Mouse (Mus musculus) A20 (cell line): ENCODE data around the gene Utrn.

Experiments
- DNase-seq: peaks from one replicate; pipeline ENCODE4 v3.0.0-alpha.2; 2011; ENCODE audit warnings: low read depth, low spot score

Gene Utrn

DNA sequence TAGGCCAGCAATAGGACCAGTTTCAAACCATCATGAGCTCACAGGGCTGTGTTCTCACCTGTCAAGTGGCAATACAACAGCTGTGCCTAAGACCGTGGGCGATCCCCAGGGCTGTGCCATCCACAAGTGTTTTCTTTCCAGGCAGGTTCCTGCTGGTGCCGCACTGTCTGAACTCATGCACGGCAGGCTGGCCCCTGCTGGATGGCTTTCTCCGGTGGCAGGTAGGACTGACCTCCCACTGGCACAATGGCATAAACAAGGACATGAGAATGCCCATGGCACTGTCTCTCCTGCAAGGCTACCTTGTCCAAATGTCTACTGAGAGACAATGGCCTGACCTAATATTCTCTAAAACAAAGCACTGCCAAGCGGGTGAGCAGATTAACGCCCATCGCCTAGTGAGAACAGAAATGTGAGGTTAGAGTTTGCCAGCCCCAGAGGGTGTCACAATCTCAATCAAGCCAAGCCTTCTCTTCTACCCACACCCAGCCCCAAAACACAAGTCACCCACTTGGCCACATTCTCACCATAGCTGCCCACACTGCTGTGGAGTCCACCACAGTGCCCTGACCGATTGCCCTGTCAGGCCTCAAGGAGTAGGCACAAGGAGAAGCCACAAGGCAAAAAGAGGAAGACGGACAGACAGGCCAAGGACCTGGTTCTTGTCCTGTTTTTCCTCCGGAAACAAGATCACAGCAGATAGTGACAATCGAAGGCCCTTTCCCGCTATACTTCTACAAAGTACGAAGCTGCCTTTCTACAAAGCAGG, 32.9 kb downstream of the Utrn start:
- no peak for DNase-seq

DNA sequence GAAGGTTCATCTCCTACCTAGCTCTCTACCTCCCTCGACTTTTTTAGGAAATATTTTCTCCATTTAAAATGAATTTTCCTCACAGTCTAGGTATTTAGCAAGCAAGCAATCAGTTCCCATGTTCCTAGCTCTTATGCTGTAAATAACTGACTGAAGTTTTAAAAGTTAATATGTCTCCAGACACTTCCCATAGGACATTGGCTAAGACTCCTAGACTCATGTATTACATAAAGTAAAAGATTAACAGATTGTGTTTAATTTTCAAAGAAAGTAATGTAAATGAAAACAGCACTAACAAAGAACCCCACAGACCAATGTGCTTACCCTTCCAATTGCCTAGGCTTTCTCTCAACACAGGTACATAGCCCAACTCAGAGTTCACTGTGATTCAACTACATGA, 35.0 kb downstream of the Utrn start:
- no peak for DNase-seq

DNA sequence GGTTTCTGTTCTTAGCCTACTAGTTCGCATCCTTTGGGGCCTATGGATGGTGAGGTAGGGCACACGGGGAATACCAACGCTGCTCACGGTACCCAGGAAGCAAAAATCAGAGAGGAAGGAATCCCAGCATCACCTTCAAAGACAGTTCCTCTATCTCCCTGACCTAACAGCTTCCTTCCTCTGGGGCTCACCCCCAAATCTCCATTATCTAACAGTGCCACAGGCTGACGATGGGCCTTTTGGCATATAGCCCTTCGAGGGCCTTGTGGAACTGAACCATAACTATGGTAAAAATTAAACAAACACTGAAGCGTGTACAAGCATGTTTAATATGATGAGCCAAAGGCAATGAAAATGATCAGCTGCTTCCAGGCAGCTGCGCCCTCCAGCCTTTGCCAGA, 37.0 kb downstream of the Utrn start:
- DNase-seq, result no peak

DNA sequence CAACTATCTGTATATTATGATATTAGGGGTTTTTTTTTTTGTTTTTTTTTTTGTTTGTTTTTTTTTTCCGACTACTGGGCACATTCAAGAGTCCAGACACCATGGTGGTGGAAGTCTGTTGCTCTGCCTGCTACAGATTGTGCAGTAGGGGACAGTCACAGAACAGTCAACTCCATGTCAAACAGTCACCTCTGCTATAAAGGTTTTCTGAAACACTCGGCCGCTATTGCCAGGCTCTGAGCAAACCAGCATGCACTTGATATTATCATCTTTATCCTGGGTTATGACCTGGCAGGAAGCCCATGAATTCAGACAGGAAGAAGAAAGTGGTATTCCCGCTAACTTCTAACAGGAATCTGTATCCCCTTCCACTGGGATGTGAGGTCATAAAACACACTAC, 41.4 kb downstream of the Utrn start:
- DNase-seq, result no peak

DNA sequence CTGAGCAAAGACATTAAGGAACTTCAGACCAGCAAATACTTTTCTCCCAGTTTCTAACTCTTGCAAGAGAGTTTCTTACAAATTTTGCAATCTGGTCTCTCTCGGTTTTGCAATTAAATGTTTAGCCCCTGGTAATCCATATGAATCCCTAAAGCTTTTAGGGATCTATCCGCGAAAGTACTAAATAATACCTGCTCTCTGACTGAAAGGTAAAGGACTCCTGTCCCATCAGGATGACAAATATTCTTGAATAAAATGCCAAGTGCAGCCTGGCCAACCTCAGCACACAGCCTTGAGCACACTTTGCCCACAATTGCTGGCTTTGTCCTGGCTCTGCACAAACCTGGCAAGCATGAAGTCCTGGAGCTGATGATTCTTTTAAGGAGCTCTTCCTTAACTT, 41.9 kb downstream of the Utrn start:
- DNase-seq, result no peak

DNA sequence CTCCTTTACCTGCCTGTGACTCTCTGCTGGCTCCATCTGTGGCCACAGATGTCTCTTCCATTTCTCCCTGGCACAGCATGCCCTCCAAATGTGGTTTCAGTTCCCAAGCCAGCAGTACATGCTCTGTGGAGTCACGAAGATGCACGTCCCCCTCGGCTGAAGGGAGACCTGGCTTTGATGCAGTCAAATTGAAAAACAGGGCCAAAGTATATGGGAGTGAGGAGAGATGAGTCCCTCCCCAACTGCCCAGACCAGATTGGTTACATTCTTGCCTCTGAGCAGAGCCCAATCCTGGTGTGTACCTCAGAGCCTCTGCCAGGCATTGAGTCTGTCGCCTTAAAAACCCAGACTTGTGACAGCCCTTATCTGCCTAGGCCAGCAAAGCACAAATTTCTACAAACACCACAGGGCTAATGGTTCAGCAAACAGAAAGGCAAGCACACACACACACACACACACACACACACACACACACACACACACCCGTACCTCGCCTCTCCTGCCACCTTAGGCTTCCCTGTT, 42.3 kb downstream of the Utrn start:
- DNase-seq, result no peak

DNA sequence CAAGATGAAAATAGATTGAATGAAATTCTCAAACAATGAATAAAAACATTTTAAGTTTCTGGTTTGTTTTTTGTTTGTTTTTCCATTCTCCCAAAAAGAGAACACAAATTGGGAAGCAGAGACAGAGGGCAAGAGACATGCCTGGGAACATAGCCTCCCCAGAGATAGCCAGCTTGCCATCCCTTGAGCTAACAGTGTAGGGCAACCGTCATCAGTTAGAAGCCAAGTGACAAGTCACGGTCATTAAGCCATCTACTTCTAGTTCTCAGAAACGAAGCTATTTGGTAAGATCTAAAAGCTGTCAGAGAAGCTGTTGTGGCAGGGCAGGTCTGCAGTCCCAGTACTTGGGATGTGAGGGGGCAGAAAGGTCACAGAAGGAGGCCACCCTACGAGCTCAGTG, 44.8 kb downstream of the Utrn start:
- no peak for DNase-seq

DNA sequence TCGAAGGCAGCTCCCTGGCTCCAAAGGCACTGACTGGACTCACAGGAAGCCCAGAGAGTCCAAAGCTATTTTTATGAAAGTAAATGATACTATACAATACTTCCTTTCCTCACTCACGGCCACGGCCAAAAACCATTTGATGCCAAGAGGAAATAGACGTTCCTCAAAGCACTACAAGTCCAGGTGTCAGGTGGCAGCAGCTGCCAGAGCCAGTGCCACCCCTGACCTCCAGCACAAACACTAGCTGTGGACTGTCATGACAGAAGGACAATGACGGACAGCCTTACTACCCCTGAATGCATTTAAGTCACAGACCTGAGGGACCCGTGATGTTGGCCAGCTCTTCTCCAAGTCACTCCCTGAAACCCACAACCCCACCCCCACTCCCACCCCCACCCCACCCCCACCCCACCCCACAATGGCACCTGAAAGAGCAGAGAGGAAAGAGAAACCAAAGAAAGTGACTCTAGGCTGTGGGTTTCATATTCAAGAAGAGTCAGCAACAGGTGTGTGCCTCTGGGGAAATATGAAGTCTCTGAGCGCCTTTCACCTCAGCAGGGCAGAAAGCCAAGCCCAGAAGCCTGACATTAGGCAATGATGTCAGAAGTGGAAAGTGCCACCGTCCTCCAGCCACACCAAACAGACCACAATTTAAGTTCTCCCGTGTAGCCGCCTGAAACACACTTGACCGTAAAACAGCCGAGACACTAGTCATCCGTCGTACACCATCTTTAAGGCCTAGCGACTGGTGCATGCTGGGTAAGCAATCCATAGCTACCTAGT, 45.5 kb downstream of the Utrn start:
- DNase-seq, result peak; percentile 71

DNA sequence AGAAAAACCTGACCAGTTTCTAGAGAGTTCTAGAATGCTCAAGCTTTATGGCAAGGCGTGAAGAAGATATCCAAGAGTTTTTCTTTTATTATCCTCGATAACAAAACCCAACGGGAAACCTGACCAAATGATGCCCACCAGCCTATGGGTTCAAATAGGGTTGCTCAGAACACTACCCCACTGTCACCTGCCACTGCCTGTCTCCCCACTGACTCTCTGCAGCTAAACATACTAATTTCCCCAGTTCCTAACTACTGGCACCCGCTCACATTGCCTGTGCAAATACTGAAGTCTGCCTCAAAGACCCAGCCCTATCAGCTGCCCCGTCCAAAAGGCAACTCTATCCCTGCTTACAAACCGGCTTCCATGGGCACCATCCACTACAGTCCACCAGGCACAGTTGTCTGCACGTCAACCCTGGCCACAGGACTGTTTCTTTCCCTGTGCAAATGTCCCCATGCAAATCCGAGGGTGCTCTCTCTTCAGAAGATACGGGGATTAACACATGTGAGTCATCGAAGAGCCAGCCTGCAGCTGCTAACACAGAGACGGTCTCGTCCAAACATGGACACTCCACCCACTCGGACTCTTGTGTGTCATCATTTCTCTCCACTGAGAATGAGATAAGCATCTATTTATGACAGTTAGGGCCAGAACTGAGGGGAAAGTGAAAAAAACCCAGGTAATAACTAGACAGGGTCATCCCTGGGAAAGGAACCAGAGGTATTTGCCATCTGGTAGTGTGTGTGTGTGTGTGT, 48.0 kb downstream of the Utrn start:
- DNase-seq, result no peak

DNA sequence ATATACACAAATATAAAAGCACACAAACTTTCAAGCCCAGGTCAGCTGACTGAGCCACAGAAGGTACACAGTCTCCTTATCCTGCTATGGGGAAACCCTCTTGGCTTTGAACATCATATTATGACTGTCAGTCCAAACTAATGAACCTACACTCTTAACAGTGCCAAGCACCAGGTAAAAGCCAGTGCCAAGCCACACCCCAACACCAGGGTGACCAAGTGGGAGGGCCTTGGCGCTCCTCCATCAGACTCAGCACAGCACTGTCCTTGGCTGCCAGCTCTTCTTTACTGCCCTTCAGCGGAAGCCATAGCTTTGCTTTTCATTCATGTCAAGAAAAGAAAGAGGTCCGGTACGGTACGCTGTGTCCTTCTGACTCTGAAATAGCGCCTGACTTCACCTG, 51.8 kb downstream of the Utrn start:
- no peak for DNase-seq

DNA sequence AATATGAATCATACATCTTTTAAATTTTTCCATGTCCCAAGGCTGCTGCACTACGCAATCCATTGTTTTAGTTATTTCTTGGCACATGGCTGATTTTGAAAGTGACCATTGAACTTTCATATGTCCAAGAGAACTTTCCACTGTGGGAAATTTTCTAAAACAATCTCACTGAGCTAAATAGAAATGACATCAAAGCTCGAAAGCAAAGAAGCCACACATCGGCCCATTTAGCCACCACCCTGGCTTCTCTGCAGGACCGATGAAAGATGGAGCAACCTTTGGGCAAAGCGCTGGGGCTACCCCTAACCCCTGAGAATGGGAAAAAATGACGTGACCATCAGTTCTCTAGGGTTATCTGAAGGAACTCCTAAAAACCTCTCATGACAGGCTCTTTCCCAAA, 52.6 kb downstream of the Utrn start:
- no peak for DNase-seq

DNA sequence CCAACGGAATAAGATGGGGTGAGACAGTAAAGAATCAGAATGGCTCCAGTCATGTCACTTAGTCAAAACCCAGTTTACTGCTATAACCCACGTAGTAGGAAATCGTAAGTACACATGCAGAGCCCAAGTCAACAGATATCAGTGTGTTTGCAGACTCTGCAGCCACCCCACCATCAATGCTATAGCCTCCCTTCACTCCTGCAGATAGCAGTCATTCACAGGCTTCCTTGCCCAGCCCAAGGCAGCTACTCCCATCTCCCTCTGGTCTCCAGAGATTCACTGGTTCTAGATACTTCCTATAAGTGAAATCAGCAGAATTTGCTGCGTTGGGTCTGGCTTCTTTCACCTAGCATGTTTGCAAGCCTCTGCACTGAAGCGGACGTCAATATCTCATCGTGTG, 54.8 kb downstream of the Utrn start:
- DNase-seq, result no peak

DNA sequence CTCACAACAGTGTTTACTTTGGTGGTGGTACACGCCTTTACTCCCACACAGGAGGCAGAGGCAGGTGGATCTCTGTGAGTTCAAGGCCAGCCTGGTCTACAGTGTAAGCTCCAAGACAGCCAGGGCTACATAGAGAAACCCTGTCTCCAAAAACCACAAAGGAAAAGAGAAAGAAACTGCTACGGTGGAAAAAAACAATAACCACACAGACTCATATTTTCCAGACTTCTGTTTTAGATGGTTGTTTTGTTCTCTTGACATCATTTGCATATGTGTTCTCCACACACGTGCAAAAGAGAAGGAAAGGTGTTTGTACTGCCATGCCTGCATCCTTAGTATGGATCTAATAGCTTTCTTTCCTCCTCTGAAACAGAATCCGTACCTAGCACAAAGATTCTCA, 55.3 kb downstream of the Utrn start:
- DNase-seq, result no peak

DNA sequence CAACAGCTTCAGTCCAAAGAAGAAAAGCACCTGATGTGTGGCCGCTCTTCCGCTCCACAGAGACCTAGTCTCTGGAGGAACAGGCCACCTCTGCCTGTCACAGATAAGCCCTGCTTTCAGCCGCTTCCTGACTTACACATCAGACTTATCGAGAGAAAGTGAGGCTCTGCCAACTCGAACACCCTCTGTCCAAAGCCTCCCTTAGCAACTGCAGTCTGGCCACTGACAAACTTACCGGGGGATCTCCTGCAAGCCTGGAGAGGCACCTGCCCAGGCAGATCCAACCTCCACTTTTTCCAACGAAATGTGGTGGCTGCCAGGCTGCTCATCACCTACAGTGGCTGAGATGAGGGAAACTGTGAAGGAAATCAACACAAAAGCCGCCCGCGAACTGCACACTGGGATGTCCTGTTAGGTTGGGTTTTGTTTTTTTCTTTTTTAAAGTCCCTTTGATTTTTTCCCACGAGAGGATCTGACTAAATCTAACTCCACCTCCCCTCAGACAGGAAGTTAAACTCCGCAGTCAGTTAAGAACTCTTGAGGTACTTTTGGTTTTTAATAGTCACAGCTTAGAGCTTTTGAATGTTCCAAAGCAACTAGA, 55.9 kb downstream of the Utrn start:
- peak; percentile 15 for DNase-seq

DNA sequence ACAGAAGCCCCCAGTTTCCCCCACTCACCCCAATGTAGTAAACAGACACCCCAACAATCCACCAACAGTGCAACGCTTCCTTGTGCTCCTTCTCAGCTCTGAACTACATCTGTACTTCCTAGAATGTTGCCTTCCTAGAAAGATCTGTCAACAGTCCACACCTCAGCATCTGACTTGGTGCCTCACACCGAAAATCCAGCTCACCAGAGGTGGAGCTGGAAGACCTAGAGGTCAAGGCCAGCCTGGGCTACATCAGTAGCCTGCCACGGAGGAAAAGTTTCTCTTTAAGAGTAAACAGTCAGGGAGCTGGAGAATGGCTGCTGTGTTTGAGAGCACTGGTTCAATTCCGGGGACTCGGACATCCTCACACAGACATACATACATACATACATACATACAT, 56.5 kb downstream of the Utrn start:
- DNase-seq, result no peak

DNA sequence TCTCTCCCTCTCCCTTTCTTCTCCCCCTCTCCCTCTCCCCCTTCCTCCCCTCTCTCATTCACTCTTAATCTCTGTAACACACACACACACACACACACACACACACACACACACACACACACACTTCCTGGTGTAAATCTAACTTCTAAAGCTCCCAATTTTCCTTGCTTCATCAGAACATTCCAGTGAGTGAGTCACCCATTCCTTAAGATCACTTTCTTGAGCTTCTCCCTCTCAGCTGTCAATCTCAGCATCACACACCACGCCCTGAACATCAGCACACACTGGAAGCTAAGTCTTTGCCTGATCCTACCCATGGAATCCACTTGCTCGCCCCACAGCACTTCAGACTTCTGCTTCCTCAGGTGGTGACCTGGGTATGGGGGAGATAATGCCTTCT, 58.3 kb downstream of the Utrn start:
- no peak for DNase-seq

DNA sequence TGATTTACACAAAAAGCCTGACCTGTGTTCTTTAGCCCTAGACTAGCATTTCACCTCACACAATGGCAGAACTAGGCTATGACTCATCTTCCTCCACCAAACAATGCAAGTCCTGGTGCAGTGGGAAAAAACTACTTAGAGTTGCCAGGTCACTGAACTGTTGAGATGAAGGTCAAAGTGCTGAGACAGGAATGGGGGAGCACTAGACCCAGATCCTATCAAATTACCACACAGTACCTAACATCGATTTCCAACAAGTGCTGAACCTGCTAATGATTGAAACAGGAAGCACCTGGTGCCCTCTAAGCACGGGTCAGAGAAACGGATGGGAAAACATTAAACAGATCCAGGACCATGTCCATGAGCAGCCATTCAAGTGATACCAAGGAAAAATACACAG, 59.5 kb downstream of the Utrn start:
- no peak for DNase-seq

DNA sequence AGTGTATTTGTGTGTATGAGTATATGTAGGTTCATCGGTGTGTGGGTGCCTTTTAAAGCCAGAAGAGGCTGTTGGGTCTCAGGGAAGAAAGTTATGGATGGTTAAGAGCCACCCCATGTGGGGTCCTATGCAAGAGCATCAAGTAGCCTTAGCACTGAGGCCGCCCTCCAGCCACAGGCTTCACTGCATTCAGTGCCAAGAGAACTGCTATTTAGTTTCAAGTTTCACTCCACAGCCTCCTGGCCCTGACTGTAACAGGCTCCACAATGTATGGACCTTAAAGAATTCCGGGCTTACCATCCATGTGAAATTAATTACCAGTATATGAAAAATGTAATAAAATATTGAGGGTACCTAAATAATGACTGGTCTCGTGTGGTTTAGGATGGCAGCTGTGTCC, 60.7 kb downstream of the Utrn start:
- DNase-seq, result no peak

DNA sequence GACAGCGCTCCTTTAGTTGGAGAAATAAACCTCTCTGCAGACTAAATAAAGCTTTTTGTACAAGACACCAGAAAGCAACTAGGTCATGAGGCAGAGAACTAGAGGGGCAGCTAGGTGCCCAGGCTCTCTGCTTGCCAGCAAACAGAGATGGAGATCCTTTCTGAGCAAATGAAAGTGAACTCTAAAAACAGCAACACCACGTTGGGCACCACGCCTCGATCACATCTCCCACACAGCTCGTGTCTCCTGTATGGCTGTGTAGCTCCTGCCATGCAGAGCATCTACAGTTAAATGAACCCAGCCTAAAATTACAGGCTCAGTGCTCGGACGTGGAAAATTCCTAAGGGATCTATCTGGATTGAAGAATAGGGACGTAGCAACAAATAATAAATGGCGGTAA, 61.5 kb downstream of the Utrn start:
- no peak for DNase-seq

DNA sequence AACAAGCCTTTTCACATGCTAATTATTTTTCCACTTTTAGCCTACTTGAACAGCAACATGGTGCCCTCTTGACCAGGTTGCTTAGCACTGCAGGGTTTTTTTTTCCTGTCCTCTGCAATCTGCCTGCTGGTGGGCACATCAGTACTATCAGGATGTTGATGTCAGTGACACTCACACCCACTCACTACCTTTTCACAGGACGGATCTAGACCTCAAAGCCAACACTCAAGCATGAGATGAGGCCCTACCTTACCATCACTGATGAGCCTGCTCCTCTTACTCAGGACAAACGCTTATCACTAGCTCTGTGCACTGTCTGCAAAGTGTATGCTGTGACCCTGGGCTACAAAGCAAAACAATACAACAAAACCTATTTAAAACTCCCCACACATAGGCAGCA, 63.3 kb downstream of the Utrn start:
- DNase-seq, result no peak

DNA sequence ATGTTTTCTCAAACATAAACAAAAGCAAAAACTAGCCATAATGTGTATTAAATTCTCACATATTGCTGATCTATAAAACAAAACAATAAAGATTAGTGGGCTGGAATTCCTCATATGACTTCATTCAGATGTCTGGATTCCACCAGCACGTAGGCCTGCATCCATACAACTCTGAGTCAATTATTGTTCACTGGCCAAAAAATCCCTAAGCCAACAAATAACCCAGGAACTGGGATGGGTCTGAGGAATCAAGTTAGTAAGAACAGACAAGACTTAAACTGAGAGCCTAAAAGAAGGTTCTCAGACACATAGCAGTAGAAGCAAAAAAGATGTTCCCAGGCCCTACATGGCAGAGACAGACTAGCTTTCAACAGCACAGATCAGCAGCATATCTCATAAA, 65.2 kb downstream of the Utrn start:
- no peak for DNase-seq

DNA sequence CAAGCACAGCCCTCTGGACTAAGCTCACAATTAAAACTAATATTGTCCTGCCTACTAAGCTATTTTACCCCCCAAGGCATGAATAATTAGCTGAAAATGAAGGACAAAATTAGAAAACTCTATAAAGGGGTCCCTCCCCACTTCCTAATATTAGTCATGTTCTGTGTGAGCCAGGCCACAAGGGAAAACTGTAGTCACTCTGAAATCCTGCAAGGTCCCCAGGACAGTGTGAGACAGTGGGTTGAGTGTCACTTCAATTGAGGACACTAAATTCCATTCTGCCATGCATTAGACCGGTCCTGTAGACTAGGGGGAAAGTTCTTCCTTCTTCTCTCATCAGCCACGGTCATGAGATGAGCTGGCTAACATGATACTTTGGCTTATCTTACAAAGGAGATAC, 69.7 kb downstream of the Utrn start:
- no peak for DNase-seq
